Mouse (Mus musculus) midbrain, embryonic 12.5 days (tissue): ENCODE measurements around the gene Syt8. TPM values are rescaled to one million over a fixed set of nuclear protein-coding genes. Genes with fewer than 3 reads are reported as not detected.

Experiments used
- ATAC-seq: fragments of 200-750 bp; cut with Nextera tagmentation; 2 replicates; pipeline ENCODE4 v1.8.0; 2017; ENCODE audit warnings: low read depth, moderate TSS enrichment, moderate library complexity; ENCODE audit not compliant: low FRiP score
- H3K27ac ChIP-seq: fragments of 300-500 bp; sonication (generic); replicated peaks from 2 replicates; pipeline ENCODE4 v1.5.1; 2016; ENCODE audit warnings: mild to moderate bottlenecking
- H3K27me3 ChIP-seq: fragments of 300-500 bp; sonication (generic); 2 replicates; pipeline ENCODE4 v1.6.1; 2016; ENCODE audit warnings: mild to moderate bottlenecking
- H3K36me3 ChIP-seq: fragments of 300-500 bp; sonication (generic); 2 replicates; pipeline ENCODE4 v1.6.1; 2016
- H3K4me1 ChIP-seq: fragments of 300-500 bp; sonication (generic); 2 replicates; pipeline ENCODE4 v1.6.1; 2016
- H3K4me2 ChIP-seq: fragments of 300-500 bp; sonication (generic); replicated peaks from 2 replicates; pipeline ENCODE4 v1.6.1; 2016; ENCODE audit warnings: mild to moderate bottlenecking, moderate library complexity
- H3K4me3 ChIP-seq: fragments of 300-500 bp; sonication (generic); 2 replicates; pipeline ENCODE4 v1.5.1; 2016; ENCODE audit warnings: mild to moderate bottlenecking
- H3K9ac ChIP-seq: fragments of 300-500 bp; sonication (generic); replicated peaks from 2 replicates; pipeline ENCODE4 v1.6.1; 2016; ENCODE audit warnings: mild to moderate bottlenecking, moderate library complexity
- H3K9me3 ChIP-seq: fragments of 300-500 bp; sonication (generic); 2 replicates; pipeline ENCODE4 v1.6.1; 2016; ENCODE audit warnings: mild to moderate bottlenecking
- WGBS: fragments of 180-500 bp; shearing (Covaris S2); methylation state at CpG from one replicate; pipeline ENCODE4 v1.1.7; 2016; 5-methylcytosine and 5-hydroxymethylcytosine counted together
- polyA plus RNA-seq: library from polyadenylated mRNA; unstranded; fragments of >200 nt; fragmentation: Nextera tagmentation; extraction: Ambion mirVana; gene quantifications from 2 replicates; pipeline ENCODE4 v1.2.1, GENCODE M21; 2016

The Syt8 gene
- polyA plus RNA-seq, 1 experiment from 2014 or later: 0.56 TPM

GRCm38 (mm10) chr7:142455251-142455650 is 20.6 kb downstream of the Syt8 start:
- no peak for ATAC-seq
- H3K36me3 ChIP-seq: no peaks in the 10 kb centered on the region
- no peaks in the 10 kb centered on the region for H3K9me3 ChIP-seq
- no peak overlapping the region for H3K27ac ChIP-seq
- no peak overlapping the region for H3K4me3 ChIP-seq
- peaks cover 20% of the 10 kb centered on the region for H3K4me1 ChIP-seq
- 56% methylated on average over 2 of the region's 2 CpGs for WGBS
- no peaks in the 10 kb centered on the region for H3K27me3 ChIP-seq
- H3K9ac ChIP-seq: no peak overlapping the region
- H3K4me2 ChIP-seq: no peak overlapping the region

- no peaks in the 10 kb centered on the region for H3K27me3 ChIP-seq
- WGBS: 69% methylated on average over 3 of the region's 3 CpGs
- ATAC-seq: no peak
- peaks cover 20% of the 10 kb centered on the region for H3K4me1 ChIP-seq
- peak overlapping the region; percentile 54 for H3K27ac ChIP-seq
- no peaks in the 10 kb centered on the region for H3K9me3 ChIP-seq
- no peak overlapping the region for H3K4me3 ChIP-seq
- no peaks in the 10 kb centered on the region for H3K36me3 ChIP-seq
- H3K4me2 ChIP-seq: no peak overlapping the region
- no peak overlapping the region for H3K9ac ChIP-seq
Observed at GRCm38 (mm10) chr7:142456806-142457205, 22.2 kb downstream of the Syt8 start.

GRCm38 (mm10) chr7:142457227-142457811 is 22.7 kb downstream of the Syt8 start:
- H3K27ac ChIP-seq: peak overlapping the region; percentile 54
- no peak overlapping the region for H3K9ac ChIP-seq
- H3K4me2 ChIP-seq: no peak overlapping the region
- H3K27me3 ChIP-seq: no peaks in the 10 kb centered on the region
- no peaks in the 10 kb centered on the region for H3K36me3 ChIP-seq
- ATAC-seq: no peak
- no peak overlapping the region for H3K4me3 ChIP-seq
- WGBS: 32% methylated on average over 3 of the region's 3 CpGs
- H3K9me3 ChIP-seq: no peaks in the 10 kb centered on the region
- peaks cover 20% of the 10 kb centered on the region for H3K4me1 ChIP-seq

- 50% methylated on average over 2 of the region's 2 CpGs for WGBS
- Histone ChIP-seq H3K9ac (no peak overlapping the region), H3K4me1 (peaks cover 20% of the 10 kb centered on the region), H3K4me2 (no peak overlapping the region), H3K36me3 (no peaks in the 10 kb centered on the region), H3K9me3 (no peaks in the 10 kb centered on the region), H3K4me3 (no peak overlapping the region), H3K27me3 (no peaks in the 10 kb centered on the region), H3K27ac (peak overlapping the region; percentile 54)
- no peak for ATAC-seq
Observed at GRCm38 (mm10) chr7:142458026-142458425, 23.4 kb downstream of the Syt8 start.

GRCm38 (mm10) chr7:142458676-142459298 is 24.1 kb downstream of the Syt8 start:
- Histone ChIP-seq H3K4me2 (no peak overlapping the region), H3K4me3 (no peak overlapping the region), H3K4me1 (peaks cover 20% of the 10 kb centered on the region), H3K36me3 (no peaks in the 10 kb centered on the region), H3K27me3 (no peaks in the 10 kb centered on the region), H3K27ac (no peak overlapping the region), H3K9me3 (no peaks in the 10 kb centered on the region), H3K9ac (no peak overlapping the region)
- no peak for ATAC-seq
- 92% methylated on average over 5 of the region's 5 CpGs for WGBS

GRCm38 (mm10) chr7:142459299-142459691 is 24.6 kb downstream of the Syt8 start:
- peaks cover 20% of the 10 kb centered on the region for H3K4me1 ChIP-seq
- 97% methylated on average over 2 of the region's 2 CpGs for WGBS
- no peak overlapping the region for H3K9ac ChIP-seq
- ATAC-seq: no peak
- no peaks in the 10 kb centered on the region for H3K27me3 ChIP-seq
- no peak overlapping the region for H3K27ac ChIP-seq
- no peaks in the 10 kb centered on the region for H3K9me3 ChIP-seq
- no peak overlapping the region for H3K4me2 ChIP-seq
- H3K36me3 ChIP-seq: no peaks in the 10 kb centered on the region
- H3K4me3 ChIP-seq: no peak overlapping the region

GRCm38 (mm10) chr7:142460636-142461077 is 26.0 kb downstream of the Syt8 start, which contains the start of gene Lsp1:
Gene Lsp1 (plus strand): TSS chr7:142460809.
- Histone ChIP-seq H3K27me3 (no peaks in the 10 kb centered on the region), H3K4me1 (peaks cover 16% of the 10 kb centered on the region), H3K36me3 (no peaks in the 10 kb centered on the region), H3K4me3 (no peak within 1 kb of the TSS), H3K27ac (no peak within 1 kb of the TSS), H3K4me2 (no peak within 1 kb of the TSS), H3K9me3 (no peaks in the 10 kb centered on the region), H3K9ac (no peak within 1 kb of the TSS)
- WGBS: 86% methylated on average over 7 of the region's 7 CpGs
- no peak for ATAC-seq

GRCm38 (mm10) chr7:142461446-142461845 is 26.8 kb downstream of the Syt8 start:
- ATAC-seq: no peak
- no peak overlapping the region for H3K4me2 ChIP-seq
- H3K27me3 ChIP-seq: no peaks in the 10 kb centered on the region
- no peaks in the 10 kb centered on the region for H3K36me3 ChIP-seq
- H3K27ac ChIP-seq: no peak overlapping the region
- WGBS: 93% methylated on average over 2 of the region's 2 CpGs
- H3K9ac ChIP-seq: no peak overlapping the region
- H3K4me1 ChIP-seq: peaks cover 16% of the 10 kb centered on the region
- no peak overlapping the region for H3K4me3 ChIP-seq
- no peaks in the 10 kb centered on the region for H3K9me3 ChIP-seq

- H3K9me3 ChIP-seq: no peaks in the 10 kb centered on the region
- 87% methylated on average over 6 of the region's 6 CpGs for WGBS
Observed at GRCm38 (mm10) chr7:142462190-142462589, 27.5 kb downstream of the Syt8 start.

GRCm38 (mm10) chr7:142462594-142463078 is 28.0 kb downstream of the Syt8 start:
- Histone ChIP-seq H3K4me1 (peaks cover 4% of the 10 kb centered on the region), H3K9ac (no peak overlapping the region), H3K4me3 (no peak overlapping the region), H3K9me3 (no peaks in the 10 kb centered on the region), H3K36me3 (no peaks in the 10 kb centered on the region), H3K27me3 (no peaks in the 10 kb centered on the region), H3K27ac (no peak overlapping the region), H3K4me2 (no peak overlapping the region)
- no peak for ATAC-seq
- 67% methylated on average over 4 of the region's 4 CpGs for WGBS

More at GRCm38 (mm10) chr7:142462190-142462589, 27.5 kb downstream of the Syt8 start:
- H3K9ac ChIP-seq: no peak overlapping the region
- H3K27ac ChIP-seq: no peak overlapping the region
- H3K36me3 ChIP-seq: no peaks in the 10 kb centered on the region
- H3K27me3 ChIP-seq: no peaks in the 10 kb centered on the region
- ATAC-seq: no peak
- no peak overlapping the region for H3K4me3 ChIP-seq
- peaks cover 8% of the 10 kb centered on the region for H3K4me1 ChIP-seq
- H3K4me2 ChIP-seq: no peak overlapping the region

GRCm38 (mm10) chr7:142470171-142470691 is 35.6 kb downstream of the Syt8 start:
- Histone ChIP-seq H3K9ac (no peak overlapping the region), H3K27me3 (peaks cover 3% of the 10 kb centered on the region; the same call in 1 of the 2 replicates), H3K27ac (no peak overlapping the region), H3K4me1 (peaks cover 19% of the 10 kb centered on the region), H3K36me3 (no peaks in the 10 kb centered on the region), H3K4me2 (no peak overlapping the region), H3K4me3 (no peak overlapping the region), H3K9me3 (no peaks in the 10 kb centered on the region)
- no peak for ATAC-seq
- 82% methylated on average over 7 of the region's 7 CpGs for WGBS

- Histone ChIP-seq H3K4me2 (no peak overlapping the region), H3K27ac (no peak overlapping the region; the same call in 1 of the 2 replicates), H3K4me3 (no peak overlapping the region), H3K36me3 (no peaks in the 10 kb centered on the region), H3K27me3 (peaks cover 3% of the 10 kb centered on the region; the same call in 1 of the 2 replicates), H3K9me3 (no peaks in the 10 kb centered on the region), H3K4me1 (peaks cover 19% of the 10 kb centered on the region), H3K9ac (no peak overlapping the region)
- ATAC-seq: 0 out of 2 replicates have a peak, but pooled peaks have one; percentile 27
- 25% methylated on average over 4 of the region's 4 CpGs for WGBS
Observed at GRCm38 (mm10) chr7:142470808-142471413, 36.3 kb downstream of the Syt8 start.
